Mouse (Mus musculus): ENCODE data around the gene Rasgrf1. TPM values are rescaled to one million over a fixed set of nuclear protein-coding genes. Genes with fewer than 3 reads are reported as not detected.

Rasgrf1 gene
- polyA plus RNA-seq, 1 experiment, result 0.22 TPM

GRCm38 (mm10) chr9:89970271-89970670 is 60.6 kb downstream of the Rasgrf1 start:
- H3K36me3 ChIP-seq (ENCODE audit: control insufficient read depth, insufficient read depth, low read length), result no peaks in the 10 kb centered on the region
- TF ChIP-seq CTCF (IDR thresholded peaks at IDR 0.05; ENCODE audit: borderline replicate concordance, control insufficient read depth, extremely low read depth, insufficient read depth, low read length, poor library complexity) (no peak), POLR2A (IDR thresholded peaks at IDR 0.05; ENCODE audit: control insufficient read depth, extremely low read depth, insufficient read depth, low read length, poor library complexity) (no peak)
- no peak overlapping the region for H3K27ac ChIP-seq (ENCODE audit: control insufficient read depth, insufficient read depth, low read length)
- 97% methylated on average over 10 of the region's 10 CpGs for WGBS
- H3K4me3 ChIP-seq (ENCODE audit: control insufficient read depth, insufficient read depth, low read length), result no peak overlapping the region
- H3K27me3 ChIP-seq (ENCODE audit: control insufficient read depth, insufficient read depth, low read length), result no peaks in the 10 kb centered on the region
- no peak for DNase-seq
- H3K4me1 ChIP-seq (replicated peaks; ENCODE audit: control insufficient read depth, insufficient read depth, low read length), result no peaks in the 10 kb centered on the region

- H3K36me3 ChIP-seq (ENCODE audit: control insufficient read depth, insufficient read depth, low read length), result no peaks in the 10 kb centered on the region
- no peaks in the 10 kb centered on the region for H3K27me3 ChIP-seq (ENCODE audit: control insufficient read depth, insufficient read depth, low read length)
- DNase-seq, result no peak
- no peak overlapping the region for H3K27ac ChIP-seq (ENCODE audit: control insufficient read depth, insufficient read depth, low read length)
- H3K4me3 ChIP-seq (ENCODE audit: control insufficient read depth, insufficient read depth, low read length), result no peak overlapping the region
- 66% methylated on average over 11 of the region's 11 CpGs for WGBS
- H3K4me1 ChIP-seq (replicated peaks; ENCODE audit: control insufficient read depth, insufficient read depth, low read length), result no peaks in the 10 kb centered on the region
- TF ChIP-seq POLR2A (IDR thresholded peaks at IDR 0.05; ENCODE audit: control insufficient read depth, extremely low read depth, insufficient read depth, low read length, poor library complexity), result no peak
- no peak for TF ChIP-seq CTCF (IDR thresholded peaks at IDR 0.05; ENCODE audit: borderline replicate concordance, control insufficient read depth, extremely low read depth, insufficient read depth, low read length, poor library complexity)
Observed at GRCm38 (mm10) chr9:89970886-89971486, 61.3 kb downstream of the Rasgrf1 start.

- no peak overlapping the region for H3K4me3 ChIP-seq (ENCODE audit: control insufficient read depth, insufficient read depth, low read length)
- no peak overlapping the region for H3K27ac ChIP-seq (ENCODE audit: control insufficient read depth, insufficient read depth, low read length)
- no peaks in the 10 kb centered on the region for H3K36me3 ChIP-seq (ENCODE audit: control insufficient read depth, insufficient read depth, low read length)
- TF ChIP-seq CTCF (IDR thresholded peaks at IDR 0.05; ENCODE audit: borderline replicate concordance, control insufficient read depth, extremely low read depth, insufficient read depth, low read length, poor library complexity) (no peak), POLR2A (IDR thresholded peaks at IDR 0.05; ENCODE audit: control insufficient read depth, extremely low read depth, insufficient read depth, low read length, poor library complexity) (no peak)
- DNase-seq, result no peak
- 73% methylated on average over 3 of the region's 3 CpGs for WGBS
- no peaks in the 10 kb centered on the region for H3K27me3 ChIP-seq (ENCODE audit: control insufficient read depth, insufficient read depth, low read length)
- no peaks in the 10 kb centered on the region for H3K4me1 ChIP-seq (replicated peaks; ENCODE audit: control insufficient read depth, insufficient read depth, low read length)
Observed at GRCm38 (mm10) chr9:89972321-89972720, 62.6 kb downstream of the Rasgrf1 start.

- DNase-seq, result no peak
- no peaks in the 10 kb centered on the region for H3K27me3 ChIP-seq (ENCODE audit: control insufficient read depth, insufficient read depth, low read length)
- no peaks in the 10 kb centered on the region for H3K36me3 ChIP-seq (ENCODE audit: control insufficient read depth, insufficient read depth, low read length)
- TF ChIP-seq POLR2A (IDR thresholded peaks at IDR 0.05; ENCODE audit: control insufficient read depth, extremely low read depth, insufficient read depth, low read length, poor library complexity), result no peak
- TF ChIP-seq CTCF (IDR thresholded peaks at IDR 0.05; ENCODE audit: borderline replicate concordance, control insufficient read depth, extremely low read depth, insufficient read depth, low read length, poor library complexity), result no peak
- 32% methylated on average over 5 of the region's 5 CpGs for WGBS
- H3K4me3 ChIP-seq (ENCODE audit: control insufficient read depth, insufficient read depth, low read length), result no peak overlapping the region
- no peak overlapping the region for H3K27ac ChIP-seq (ENCODE audit: control insufficient read depth, insufficient read depth, low read length)
- H3K4me1 ChIP-seq (replicated peaks; ENCODE audit: control insufficient read depth, insufficient read depth, low read length), result no peaks in the 10 kb centered on the region
Observed at GRCm38 (mm10) chr9:89973856-89974255, 64.1 kb downstream of the Rasgrf1 start.

- no peak overlapping the region for H3K4me3 ChIP-seq (ENCODE audit: control insufficient read depth, insufficient read depth, low read length)
- H3K4me1 ChIP-seq (replicated peaks; ENCODE audit: control insufficient read depth, insufficient read depth, low read length), result no peaks in the 10 kb centered on the region
- H3K27me3 ChIP-seq (ENCODE audit: control insufficient read depth, insufficient read depth, low read length), result no peaks in the 10 kb centered on the region
- H3K27ac ChIP-seq (ENCODE audit: control insufficient read depth, insufficient read depth, low read length), result no peak overlapping the region
- 80% methylated on average over 10 of the region's 10 CpGs for WGBS
- H3K36me3 ChIP-seq (ENCODE audit: control insufficient read depth, insufficient read depth, low read length), result no peaks in the 10 kb centered on the region
- TF ChIP-seq CTCF (IDR thresholded peaks at IDR 0.05; ENCODE audit: borderline replicate concordance, control insufficient read depth, extremely low read depth, insufficient read depth, low read length, poor library complexity) (no peak), POLR2A (IDR thresholded peaks at IDR 0.05; ENCODE audit: control insufficient read depth, extremely low read depth, insufficient read depth, low read length, poor library complexity) (no peak)
- DNase-seq, result no peak
Observed at GRCm38 (mm10) chr9:89974463-89974931, 64.8 kb downstream of the Rasgrf1 start.

- no peak overlapping the region for H3K27ac ChIP-seq (ENCODE audit: control insufficient read depth, insufficient read depth, low read length)
- H3K36me3 ChIP-seq (ENCODE audit: control insufficient read depth, insufficient read depth, low read length), result no peaks in the 10 kb centered on the region
- 91% methylated on average over 6 of the region's 6 CpGs for WGBS
- H3K27me3 ChIP-seq (ENCODE audit: control insufficient read depth, insufficient read depth, low read length), result no peaks in the 10 kb centered on the region
- no peak for TF ChIP-seq POLR2A (IDR thresholded peaks at IDR 0.05; ENCODE audit: control insufficient read depth, extremely low read depth, insufficient read depth, low read length, poor library complexity)
- TF ChIP-seq CTCF (IDR thresholded peaks at IDR 0.05; ENCODE audit: borderline replicate concordance, control insufficient read depth, extremely low read depth, insufficient read depth, low read length, poor library complexity), result no peak
- no peak for DNase-seq
- no peak overlapping the region for H3K4me3 ChIP-seq (ENCODE audit: control insufficient read depth, insufficient read depth, low read length)
- no peaks in the 10 kb centered on the region for H3K4me1 ChIP-seq (replicated peaks; ENCODE audit: control insufficient read depth, insufficient read depth, low read length)
Observed at GRCm38 (mm10) chr9:89976366-89976940, 66.7 kb downstream of the Rasgrf1 start.

Data from thymus, adult 2 months (tissue).